Mouse (Mus musculus): ENCODE data around the gene Gins3. TPM values are rescaled to one million over a fixed set of nuclear protein-coding genes. Genes with fewer than 3 reads are reported as not detected.
A peak's percentile ranks its signal among the peaks of the same experiment; 100 is the strongest.
"Not testable (repeated sequence)": the region's sequence is repeated elsewhere in the genome, so short reads cannot be mapped to it uniquely, and the experiment has no call there.

Gins3 gene
- total RNA-seq (2021) = 1 to 10 TPM; 1.7 to 1.8 TPM

DNA sequence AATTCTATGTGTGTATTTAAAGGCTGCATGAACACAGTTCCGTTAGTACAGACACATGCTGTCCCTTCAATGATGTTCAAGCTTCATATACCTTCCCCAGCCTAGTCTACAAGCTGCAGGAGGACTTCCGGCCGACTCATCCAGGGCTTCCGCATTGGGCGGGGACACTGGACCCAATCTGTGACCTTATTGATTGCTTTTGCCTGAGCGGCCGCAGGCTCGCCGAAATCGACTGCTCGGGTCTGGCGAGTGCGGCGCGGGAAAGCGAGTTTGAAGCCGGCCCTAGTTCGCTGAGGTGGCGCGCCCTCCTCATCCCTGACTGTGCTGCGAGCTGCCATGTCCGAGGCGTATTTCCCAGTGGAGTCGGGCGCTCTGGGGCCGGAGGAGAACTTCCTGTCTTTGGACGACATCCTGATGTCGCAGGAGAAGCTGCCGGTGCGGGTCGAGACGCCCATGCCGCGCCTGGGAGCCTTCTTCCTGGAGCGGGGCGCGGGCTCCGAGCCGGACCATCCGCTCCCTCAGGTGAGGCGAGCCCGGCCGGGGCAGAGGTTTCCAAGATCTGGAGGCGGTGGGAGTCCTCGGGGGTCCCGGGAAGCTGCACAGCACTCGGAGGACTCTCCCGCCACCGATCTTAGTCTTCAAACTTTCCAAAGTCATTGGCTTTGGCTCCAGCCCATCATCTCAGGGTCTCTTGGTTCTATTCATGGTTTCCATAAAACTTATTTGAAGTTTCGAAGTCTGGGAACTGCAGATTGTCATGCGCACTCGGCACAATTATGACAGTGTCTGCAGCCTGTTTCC is at the start of gene Gins3:
Gene Gins3, plus strand, starts transcription at position 192 of the 801 bp plus-strand sequence.
- peak; percentile 92 for DNase-seq
- intact Hi-C loops (cut with DNase I) = loop anchor here (2.0 kb wide), 1 partner anchor 45 kb away; no protein-coding TSS in a partner anchor

- intact Hi-C loops (cut with DNase I) = no loop called here
- no peak for DNase-seq
Measured at GRCm38 (mm10) chr8:95587339-95587738, 45.9 kb upstream of the Gins3 start.

DNA sequence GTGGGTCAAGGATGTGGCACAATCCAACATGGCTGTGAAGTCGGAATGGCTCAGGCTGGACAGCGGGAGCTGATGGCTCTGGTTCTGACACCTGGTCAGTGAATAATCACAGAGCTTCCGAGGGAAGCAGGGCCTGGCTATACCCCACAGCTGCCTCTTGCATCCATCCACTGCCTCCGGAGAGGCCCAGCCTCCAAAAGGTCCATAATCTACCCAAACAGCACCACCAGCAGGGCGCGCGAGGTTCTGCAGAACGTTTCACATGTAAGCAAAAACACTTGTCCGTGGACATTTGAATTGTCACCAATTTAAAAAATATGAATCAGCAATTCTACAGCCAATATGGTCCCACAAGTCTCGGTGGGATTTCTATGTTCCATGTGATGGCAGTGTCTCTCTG is 44.0 kb upstream of the Gins3 start:
- no peak for DNase-seq
- intact Hi-C loops (cut with DNase I) = no loop called here

- DNase-seq = no peak
- intact Hi-C loops (cut with DNase I) = no loop called here
Measured at GRCm38 (mm10) chr8:95590539-95590938, 42.7 kb upstream of the Gins3 start.

- no peak for DNase-seq
- intact Hi-C loops (cut with DNase I) = no loop called here
Measured at GRCm38 (mm10) chr8:95592131-95592780, 41.0 kb upstream of the Gins3 start.

DNA sequence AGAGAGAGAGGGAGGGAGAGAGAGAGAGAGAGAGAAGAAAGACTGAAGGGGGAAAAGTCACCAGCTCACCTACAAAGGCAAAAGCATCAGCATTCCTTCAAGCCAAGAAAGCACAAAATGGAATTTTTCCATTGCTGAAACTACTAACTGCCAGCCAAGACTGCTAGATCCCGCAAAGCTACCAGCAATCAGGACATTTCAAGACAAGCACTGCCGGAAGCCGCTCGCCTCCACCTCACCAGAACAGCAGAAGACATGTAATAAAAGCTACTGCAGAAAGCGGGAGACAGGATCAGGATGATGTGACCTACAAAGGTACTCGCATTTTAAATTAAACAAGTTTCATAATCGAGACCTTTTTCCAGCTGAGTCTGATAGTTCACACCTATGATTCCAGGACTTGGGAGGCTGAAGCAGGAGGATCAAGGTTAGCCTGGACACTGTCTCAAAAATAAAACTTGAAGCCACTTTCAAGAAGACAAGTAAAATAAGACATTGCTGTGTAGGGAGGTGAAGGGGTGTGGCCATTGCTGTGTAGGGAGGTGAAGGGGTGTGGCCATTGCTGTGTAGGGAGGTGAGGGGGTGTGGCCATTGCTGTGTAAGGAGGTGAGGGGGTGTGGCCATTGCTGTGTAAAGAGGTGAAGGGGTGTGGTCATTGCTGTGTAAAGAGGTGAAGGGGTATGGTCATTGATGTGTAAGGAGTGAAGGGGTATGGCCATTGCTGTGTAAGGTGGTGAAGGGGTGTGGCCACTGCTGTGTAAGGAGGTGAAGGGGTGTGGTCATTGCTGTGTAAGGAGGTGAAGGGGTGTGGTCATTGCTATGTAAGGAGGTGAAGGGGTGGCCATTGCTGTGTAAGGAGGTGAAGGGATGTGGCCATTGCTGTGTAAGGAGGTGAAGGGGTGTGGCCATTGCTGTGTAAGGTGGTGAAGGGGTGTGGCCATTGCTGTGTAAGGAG is 39.5 kb upstream of the Gins3 start:
- no peak for DNase-seq
- intact Hi-C loops (cut with DNase I) = no loop called here

GRCm38 (mm10) chr8:95595131-95595530 is 38.1 kb upstream of the Gins3 start:
- DNase-seq = no peak
- intact Hi-C loops (cut with DNase I) = no loop called here

DNA sequence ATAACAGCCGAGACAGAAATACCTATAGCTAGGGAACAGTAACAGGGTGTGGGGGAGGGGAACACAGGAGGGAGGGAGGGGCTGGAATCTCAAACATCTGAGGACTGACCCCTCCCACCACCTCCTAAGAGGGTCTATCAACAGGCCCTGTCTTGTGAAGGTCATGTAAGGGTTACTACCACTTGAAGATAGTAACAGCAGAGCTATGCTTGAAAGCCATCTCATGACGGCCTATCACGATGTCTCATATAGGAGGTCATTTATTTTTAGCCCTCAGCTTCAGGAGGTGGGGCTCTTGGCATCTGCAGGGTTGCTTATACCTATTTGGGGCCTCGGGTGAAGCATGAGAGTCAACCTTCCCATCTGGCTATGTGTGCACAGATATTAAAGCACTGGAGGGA is 36.4 kb upstream of the Gins3 start:
- intact Hi-C loops (cut with DNase I) = no loop called here
- no peak for DNase-seq

GRCm38 (mm10) chr8:95599861-95600260 is 33.4 kb upstream of the Gins3 start:
- intact Hi-C loops (cut with DNase I) = loop anchor here (5.0 kb wide), 1 partner anchor 97 kb away; no protein-coding TSS in a partner anchor
- DNase-seq = peak; percentile 75

GRCm38 (mm10) chr8:95601306-95601705 is 31.9 kb upstream of the Gins3 start:
- intact Hi-C loops (cut with DNase I) = loop anchor here (5.0 kb wide), 1 partner anchor 96 kb away; no protein-coding TSS in a partner anchor
- DNase-seq = no peak

GRCm38 (mm10) chr8:95602168-95602567 is 31.1 kb upstream of the Gins3 start:
- intact Hi-C loops (cut with DNase I) = loop anchor here (5.0 kb wide), 1 partner anchor 95 kb away; no protein-coding TSS in a partner anchor
- no peak for DNase-seq

DNA sequence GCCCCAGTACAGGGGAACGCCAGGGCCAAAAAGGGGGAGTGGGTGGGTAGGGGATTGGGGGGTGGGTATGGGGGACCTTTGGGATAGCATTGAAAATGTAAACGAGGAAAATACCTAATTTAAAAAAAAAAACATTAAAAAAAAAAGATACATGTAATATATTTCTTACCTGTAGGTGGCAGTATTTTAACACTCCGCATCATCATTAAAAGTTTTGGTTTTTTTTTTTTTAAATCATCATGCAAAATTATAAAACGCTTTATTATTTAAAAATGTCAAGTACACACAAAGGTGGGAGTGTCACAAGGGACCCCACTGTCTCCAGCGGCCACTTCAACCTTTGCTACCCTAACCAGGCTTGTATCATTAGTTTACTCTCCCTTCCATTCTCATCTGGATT is 26.7 kb upstream of the Gins3 start:
- intact Hi-C loops (cut with DNase I) = not testable (repeated sequence)

GRCm38 (mm10) chr8:95607210-95607609 is 26.0 kb upstream of the Gins3 start:
- intact Hi-C loops (cut with DNase I) = no loop called here
- DNase-seq = no peak

More for the DNA sequence above, 26.7 kb upstream of the Gins3 start:
- DNase-seq = not testable (repeated sequence)

- intact Hi-C loops (cut with DNase I) = no loop called here
Measured at GRCm38 (mm10) chr8:95609406-95609805, 23.8 kb upstream of the Gins3 start.

GRCm38 (mm10) chr8:95610749-95611148 is 22.5 kb upstream of the Gins3 start:
- intact Hi-C loops (cut with DNase I) = no loop called here
- no peak for DNase-seq

More at GRCm38 (mm10) chr8:95609406-95609805, 23.8 kb upstream of the Gins3 start:
- DNase-seq = no peak

GRCm38 (mm10) chr8:95611769-95612168 is 21.5 kb upstream of the Gins3 start:
- DNase-seq = no peak
- intact Hi-C loops (cut with DNase I) = no loop called here

GRCm38 (mm10) chr8:95616383-95616782 is 16.9 kb upstream of the Gins3 start:
- intact Hi-C loops (cut with DNase I) = no loop called here
- no peak for DNase-seq

DNA sequence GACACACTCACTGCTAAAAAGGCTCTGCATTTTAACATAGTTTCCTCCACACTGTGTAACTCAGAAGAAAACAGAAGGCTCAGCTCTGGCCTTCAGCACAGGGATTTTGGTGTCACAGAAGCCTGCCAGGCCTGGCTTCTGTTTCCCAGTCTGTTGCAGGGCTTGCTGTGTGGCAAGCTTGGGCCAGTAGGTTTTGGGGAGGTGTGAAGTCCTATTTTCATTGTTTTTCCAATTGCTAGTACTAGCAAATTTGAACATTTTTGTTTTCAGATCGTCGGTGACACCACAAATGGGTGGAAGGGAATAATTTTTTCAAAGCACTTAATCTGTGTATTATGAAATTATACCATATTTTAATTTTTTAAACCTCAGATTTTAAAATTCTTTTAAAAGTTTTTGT is 13.2 kb upstream of the Gins3 start:
- intact Hi-C loops (cut with DNase I) = no loop called here
- no peak for DNase-seq

DNA sequence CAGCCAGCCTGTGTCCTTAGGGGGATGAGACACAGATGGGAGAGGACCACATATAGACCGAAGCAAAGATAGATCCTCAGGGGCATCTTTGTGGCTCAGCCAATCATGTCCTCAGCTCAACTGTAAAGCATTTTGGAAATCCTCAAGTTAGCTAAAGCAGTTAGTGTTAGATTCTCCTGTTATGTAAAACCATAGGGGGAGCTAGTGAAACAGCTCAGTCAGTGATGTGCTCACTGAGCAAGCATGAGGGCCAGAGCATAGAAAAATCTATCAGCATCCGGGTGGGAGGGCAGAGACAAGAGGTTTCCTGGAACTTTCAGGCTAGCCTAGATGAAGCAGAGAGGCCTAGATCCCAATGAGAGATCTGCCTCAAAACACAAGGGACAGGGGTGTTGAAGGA is 8.4 kb upstream of the Gins3 start:
- no peak for DNase-seq
- intact Hi-C loops (cut with DNase I) = no loop called here

- intact Hi-C loops (cut with DNase I) = loop anchor here (2.0 kb wide), 1 partner anchor 46 kb away; no protein-coding TSS in a partner anchor
- no peak for DNase-seq
Measured at GRCm38 (mm10) chr8:95632840-95633239, 413 bp upstream of the Gins3 start.

DNA sequence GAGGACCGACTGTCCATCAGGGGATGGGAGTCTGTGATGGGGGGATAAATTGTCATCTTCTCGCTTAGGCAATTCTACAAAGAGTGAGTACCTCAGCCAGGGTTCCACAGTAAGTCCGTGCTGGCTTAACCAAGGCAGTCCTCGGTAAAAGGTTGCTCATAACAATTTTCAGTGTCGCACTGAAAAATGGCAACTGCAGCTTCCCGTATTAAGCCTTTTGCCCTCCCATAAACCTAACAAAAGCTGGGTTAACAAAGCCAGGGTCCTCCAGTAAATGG is 749 bp downstream of the Gins3 start:
- no peak for DNase-seq
- intact Hi-C loops (cut with DNase I) = no loop called here

All from left cerebral cortex, postnatal 4 days (tissue).